Mouse (Mus musculus) thymus, adult 2 months (tissue): Measurements from ENCODE around the gene Enox2.

Experiments used
- CTCF ChIP-seq: fragments of 200-500 bp; IDR thresholded peaks from 2 replicates; pipeline ENCODE4 v1.5.1; 2012; ENCODE audit warnings: mild to moderate bottlenecking, control low read depth, low read length, moderate library complexity, borderline replicate concordance; ENCODE audit not compliant: control insufficient read depth, poor library complexity, insufficient read depth; ENCODE audit errors: extremely low read depth
- POLR2A ChIP-seq: fragments of 200-500 bp; IDR thresholded peaks from 2 replicates; pipeline ENCODE4 v1.6.1; 2012; ENCODE audit warnings: mild to moderate bottlenecking, low read length, control low read depth, moderate library complexity; ENCODE audit not compliant: control insufficient read depth, poor library complexity, insufficient read depth; ENCODE audit errors: extremely low read depth

GRCm38 (mm10) chrX:49116465-49116864 is 171.6 kb downstream of the Enox2 start:
- TF ChIP-seq CTCF (no peak), POLR2A (no peak)
